Mouse (Mus musculus) MEL (cell line): ENCODE data around the gene Pgm3. TPM values are rescaled to one million over a fixed set of nuclear protein-coding genes. Genes with fewer than 3 reads are reported as not detected.

Source experiments
- DNase-seq: peaks from one replicate; pipeline ENCODE4 v3.0.0; 2011; ENCODE audit warnings: low read depth, low spot score
- H3K27ac ChIP-seq: 2 replicates; pipeline ENCODE4 v1.5.1; 2012; ENCODE audit warnings: low read depth, mild to moderate bottlenecking, control low read depth, low read length, moderate library complexity; ENCODE audit not compliant: control insufficient read depth
- H3K27me3 ChIP-seq, 2 experiments: fragments of 150-350 bp in 1 of 2; sonication (generic) in 1 of 2; 2 replicates each; pipeline ENCODE4 v1.6.1; 2012; ENCODE audit warnings: low read length in 2 of 2, mild to moderate bottlenecking in 2 of 2, improper control_type of control experiment in 1 of 2, moderate library complexity in 1 of 2; ENCODE audit not compliant: insufficient read depth in 2 of 2, control insufficient read depth in 1 of 2
- H3K36me3 ChIP-seq, 2 experiments: 2 replicates each; pipeline ENCODE4 v1.6.1; 2012 to 2014; ENCODE audit warnings: low read length in 2 of 2, improper control_type of control experiment in 1 of 2, inconsistent platforms in 1 of 2, mild to moderate bottlenecking in 1 of 2; ENCODE audit not compliant: insufficient read depth in 2 of 2, control insufficient read depth in 1 of 2
- H3K4me1 ChIP-seq, 2 experiments: fragments of 150-350 bp in 1 of 2; sonication (generic) in 1 of 2; 2 replicates each; pipeline ENCODE4 v1.6.1; 2012; ENCODE audit warnings: low read length in 2 of 2, improper control_type of control experiment in 1 of 2, mild to moderate bottlenecking in 1 of 2; ENCODE audit not compliant: insufficient read depth in 2 of 2, control insufficient read depth in 1 of 2
- H3K4me3 ChIP-seq, 2 experiments: fragments of 150-350 bp in 1 of 2; sonication (generic) in 1 of 2; 2 replicates each; pipeline ENCODE4 v1.5.1; 2012; ENCODE audit warnings: low read depth in 2 of 2, low read length in 2 of 2, mild to moderate bottlenecking in 2 of 2, moderate library complexity in 2 of 2, control low read depth in 1 of 2, improper control_type of control experiment in 1 of 2; ENCODE audit not compliant: control insufficient read depth in 1 of 2, insufficient read depth in 1 of 2
- H3K79me2 ChIP-seq: 2 replicates; pipeline ENCODE4 v1.6.1; 2012; ENCODE audit warnings: mild to moderate bottlenecking, low read length, moderate library complexity; ENCODE audit not compliant: control insufficient read depth, poor library complexity, insufficient read depth
- H3K9ac ChIP-seq: 2 replicates; pipeline ENCODE4 v1.6.1; 2012; ENCODE audit warnings: low read depth, mild to moderate bottlenecking, control low read depth, low read length, moderate library complexity; ENCODE audit not compliant: control insufficient read depth, poor library complexity, severe bottlenecking
- H3K9me3 ChIP-seq: fragments of 150-350 bp; sonication (generic); replicated peaks from 2 replicates; pipeline ENCODE4 v1.6.1; 2012; ENCODE audit warnings: mild to moderate bottlenecking, low read length, improper control_type of control experiment, moderate library complexity; ENCODE audit not compliant: insufficient read depth
- CHD1 ChIP-seq: IDR thresholded peaks from 2 replicates; pipeline ENCODE4 v1.6.1; 2012; ENCODE audit warnings: low read depth, mild to moderate bottlenecking, inconsistent platforms, low read length, improper control_type of control experiment
- CHD2 ChIP-seq: IDR thresholded peaks from 2 replicates; pipeline ENCODE4 v1.6.1; 2011; ENCODE audit warnings: low read length, improper control_type of control experiment
- ELF1 ChIP-seq: IDR thresholded peaks from 2 replicates; pipeline ENCODE4 v1.6.1; 2014; ENCODE audit warnings: low read depth, mild to moderate bottlenecking, inconsistent platforms, low read length, improper control_type of control experiment, moderate library complexity
- EP300 ChIP-seq, 2 experiments: IDR thresholded peaks; 2 replicates each; pipeline ENCODE4 v1.6.1; 2011; ENCODE audit warnings: improper control_type of control experiment in 2 of 2, low read length in 2 of 2, low read depth in 1 of 2, mild to moderate bottlenecking in 1 of 2
- ETS1 ChIP-seq: IDR thresholded peaks from 2 replicates; pipeline ENCODE4 v1.6.1; 2012; ENCODE audit warnings: low read depth, mild to moderate bottlenecking, inconsistent platforms, low read length, improper control_type of control experiment, moderate library complexity
- HCFC1 ChIP-seq: IDR thresholded peaks from 2 replicates; pipeline ENCODE4 v1.6.1; 2012; ENCODE audit warnings: low read depth, mild to moderate bottlenecking, inconsistent platforms, low read length, improper control_type of control experiment, moderate library complexity
- JUND ChIP-seq: IDR thresholded peaks from 2 replicates; pipeline ENCODE4 v1.6.1; 2011; ENCODE audit warnings: low read depth, mild to moderate bottlenecking, improper control_type of control experiment, low read length
- KAT2A ChIP-seq: conservative IDR thresholded peaks from 2 replicates; pipeline ENCODE4 v1.6.1; 2012; ENCODE audit warnings: low read depth, low read length, improper control_type of control experiment, inconsistent platforms
- MEF2A ChIP-seq: IDR thresholded peaks from 2 replicates; pipeline ENCODE4 v1.6.1; 2014; ENCODE audit warnings: low read depth, mild to moderate bottlenecking, inconsistent platforms, low read length, improper control_type of control experiment; ENCODE audit not compliant: poor library complexity, insufficient replicate concordance, severe bottlenecking; ENCODE audit errors: extremely low read depth
- MXI1 ChIP-seq: IDR thresholded peaks from 2 replicates; pipeline ENCODE4 v1.6.1; 2011; ENCODE audit warnings: mild to moderate bottlenecking, low read depth, low read length, improper control_type of control experiment
- NRF1 ChIP-seq: IDR thresholded peaks from 2 replicates; pipeline ENCODE4 v1.6.1; 2014; ENCODE audit warnings: low read depth, mild to moderate bottlenecking, inconsistent platforms, low read length, improper control_type of control experiment, moderate library complexity; ENCODE audit not compliant: poor library complexity, insufficient read depth, severe bottlenecking
- POLR2AphosphoS2 ChIP-seq: IDR thresholded peaks from 2 replicates; pipeline ENCODE4 v1.6.1; 2011; ENCODE audit warnings: low read length, improper control_type of control experiment
- POLR2AphosphoS5 ChIP-seq: IDR thresholded peaks from 2 replicates; pipeline ENCODE4 v1.6.1; 2012; ENCODE audit warnings: low read depth, borderline replicate concordance, mild to moderate bottlenecking, inconsistent platforms, low read length, moderate library complexity, mixed read lengths
- RAD21 ChIP-seq: IDR thresholded peaks from 2 replicates; pipeline ENCODE4 v1.6.1; 2011; ENCODE audit warnings: mild to moderate bottlenecking, low read depth, low read length, improper control_type of control experiment
- RCOR1 ChIP-seq: IDR thresholded peaks from 2 replicates; pipeline ENCODE4 v1.6.1; 2012; ENCODE audit warnings: low read depth, mild to moderate bottlenecking, inconsistent platforms, low read length, improper control_type of control experiment
- SMC3 ChIP-seq: IDR thresholded peaks from 2 replicates; pipeline ENCODE4 v1.6.1; 2011; ENCODE audit warnings: low read depth, low read length, improper control_type of control experiment
- TAL1 ChIP-seq: IDR thresholded peaks from 2 replicates; pipeline ENCODE4 v1.6.1; 2012; ENCODE audit warnings: mild to moderate bottlenecking, inconsistent platforms, low read length, moderate library complexity, mixed read lengths
- TBP ChIP-seq: IDR thresholded peaks from 2 replicates; pipeline ENCODE4 v1.8.0; 2011; ENCODE audit warnings: low read depth, low read length, improper control_type of control experiment
- UBTF ChIP-seq: IDR thresholded peaks from 2 replicates; pipeline ENCODE4 v1.6.1; 2012; ENCODE audit warnings: low read depth, mild to moderate bottlenecking, inconsistent platforms, low read length, improper control_type of control experiment, moderate library complexity, borderline replicate concordance; ENCODE audit not compliant: insufficient read depth
- ZC3H11A ChIP-seq: IDR thresholded peaks from 2 replicates; pipeline ENCODE4 v1.6.1; 2012; ENCODE audit warnings: low read depth, mild to moderate bottlenecking, inconsistent platforms, low read length, improper control_type of control experiment
- ZMIZ1 ChIP-seq: IDR thresholded peaks from 2 replicates; pipeline ENCODE4 v1.6.1; 2012; ENCODE audit warnings: low read depth, mild to moderate bottlenecking, inconsistent platforms, low read length, improper control_type of control experiment, moderate library complexity
- ZNF384 ChIP-seq: IDR thresholded peaks from 2 replicates; pipeline ENCODE4 v1.6.1; 2012; ENCODE audit warnings: low read depth, mild to moderate bottlenecking, inconsistent platforms, low read length, improper control_type of control experiment
- polyA plus RNA-seq, 2 experiments: library from polyadenylated mRNA; stranded (reverse) in 1 of 2; unstranded in 1 of 2; fragments of >175 nt in 1 of 2; fragments of >200 nt in 1 of 2; gene quantifications; 2 replicates each; pipeline versions ENCODE4 v1.2.1 to v1.2.4; 2012; ENCODE audit warnings: low replicate concordance in 2 of 2, low read depth in 1 of 2; ENCODE audit not compliant: insufficient read length in 2 of 2, insufficient read depth in 1 of 2, missing spikeins in 1 of 2
- total RNA-seq: library from RNA; depleted of rRNA; stranded (reverse); fragments of 300-350 nt; gene quantifications from 2 replicates; pipeline ENCODE4 v1.2.3, GENCODE M21; 2012

Gene Pgm3
- total and polyA plus RNA-seq, 3 experiments, result 10.2 to 10.9 TPM; not detected in 1

- H3K27me3 ChIP-seq, result no peaks in the 10 kb centered on the region
- TF ChIP-seq HCFC1 (no peak), JUND (no peak), NRF1 (no peak), CHD2 (no peak), CHD1 (no peak), TBP (no peak), SMC3 (no peak), ZMIZ1 (no peak)
- TF ChIP-seq, all 39 proteins: peak for 0
- no peaks in the 10 kb centered on the region for H3K9me3 ChIP-seq
- H3K36me3 ChIP-seq, result peaks cover 0 to 5% of the 10 kb centered on the region in 2 experiments; a peak in 2 of 4 replicates
- H3K4me3 ChIP-seq, result no peak overlapping the region
- H3K79me2 ChIP-seq, result no peaks in the 10 kb centered on the region
- no peak for DNase-seq
- no peak overlapping the region for H3K9ac ChIP-seq
- no peak overlapping the region for H3K27ac ChIP-seq
- no peaks in the 10 kb centered on the region for H3K4me1 ChIP-seq
These were observed 37.6 kb downstream of the Pgm3 start for GRCm38 (mm10) chr9:86534071-86534470.

DNA sequence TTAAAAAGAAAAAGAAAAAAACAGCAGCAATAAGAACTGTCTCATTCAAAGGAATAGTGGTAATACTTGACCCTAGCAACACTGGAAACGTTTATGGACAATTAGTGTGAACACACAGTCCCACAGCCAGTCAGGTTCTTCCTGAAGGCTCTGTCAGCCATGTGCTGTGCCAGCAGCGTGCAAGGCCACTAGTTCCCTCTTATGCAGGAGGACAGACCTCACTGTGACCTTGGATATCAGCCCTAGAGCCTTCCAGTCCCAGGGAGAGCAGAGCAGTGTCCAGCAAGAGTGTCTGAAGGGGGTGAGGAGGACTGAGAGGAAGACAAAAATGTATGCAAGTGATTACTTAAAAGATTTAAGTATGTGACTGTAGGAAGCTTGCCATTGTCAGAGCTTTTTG lies 46.0 kb downstream of the Pgm3 start:
- H3K9ac ChIP-seq, result no peak overlapping the region
- no peaks in the 10 kb centered on the region for H3K79me2 ChIP-seq
- H3K27ac ChIP-seq, result no peak overlapping the region
- no peaks in the 10 kb centered on the region for H3K4me1 ChIP-seq
- TF ChIP-seq KAT2A (no peak), ZC3H11A (no peak), ELF1 (no peak), ZNF384 (no peak), POLR2AphosphoS2 (no peak)
- TF ChIP-seq, all 39 proteins: peak for 0
- H3K27me3 ChIP-seq, result no peaks in the 10 kb centered on the region
- no peak for DNase-seq
- H3K36me3 ChIP-seq, result no peaks in the 10 kb centered on the region; a peak in 2 of 4 replicates
- H3K4me3 ChIP-seq, result no peak overlapping the region
- H3K9me3 ChIP-seq, result no peaks in the 10 kb centered on the region

GRCm38 (mm10) chr9:86522335-86522734 lies 49.3 kb downstream of the Pgm3 start:
- H3K27me3 ChIP-seq, result no peaks in the 10 kb centered on the region
- TF ChIP-seq NRF1 (no peak), EP300 (IDR thresholded peaks at IDR 0.05; ENCODE audit: low read depth in 1 of 2, low read length in 2 of 2) (no peak), RAD21 (no peak), KAT2A (no peak), MXI1 (no peak), TAL1 (no peak), RCOR1 (no peak), UBTF (no peak), JUND (no peak), ETS1 (no peak), POLR2AphosphoS5 (no peak), MEF2A (no peak), ELF1 (no peak)
- TF ChIP-seq, all 39 proteins: peak for 0
- Histone ChIP-seq H3K36me3 (peaks cover 0 to 1% of the 10 kb centered on the region in 2 experiments; a peak in 2 of 4 replicates), H3K27ac (no peak overlapping the region), H3K4me1 (no peaks in the 10 kb centered on the region), H3K9ac (no peak overlapping the region), H3K4me3 (no peak overlapping the region), H3K79me2 (no peaks in the 10 kb centered on the region), H3K9me3 (no peaks in the 10 kb centered on the region)
- DNase-seq, result no peak
